ENCODE assay signal across 28 mouse cellular contexts in the genomic region with DNA sequence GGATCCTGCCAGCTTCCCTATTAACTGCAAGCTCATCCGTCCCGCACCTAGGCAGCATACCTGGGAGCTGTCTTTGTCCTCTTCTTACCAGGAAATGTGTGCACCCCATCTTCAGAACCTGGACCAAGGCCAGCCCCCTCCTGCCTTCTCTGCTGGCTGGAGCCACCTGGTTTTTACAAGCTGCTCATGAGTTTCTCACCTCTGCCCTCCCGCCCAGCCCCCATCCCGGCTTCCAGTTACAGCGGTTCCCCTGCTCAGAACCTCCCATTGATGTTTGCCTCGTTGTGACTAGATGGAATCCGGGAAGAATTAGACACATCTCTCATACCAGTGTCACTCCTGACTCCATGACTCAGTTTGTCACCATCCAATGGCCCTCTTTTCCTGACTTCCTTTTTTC.
DNase-seq lines count a peak whose midpoint lies in the region; ATAC-seq lines count a peak whose summit lies in the region.
"Had no signal": no experiment of that assay in that cellular context is flagged by ENCODE, and none has a peak within 500 bp of the region (broad histone marks: within the 10 kb centered on the region; RNA-seq: fewer than 3 reads in every experiment).

No protein-coding gene starts in this region.

- no peak for ATAC-seq in intestine, embryonic 14.5 days (replicated peaks; ENCODE audit: low FRiP score, low TSS enrichment, low read depth)
- ATAC-seq in intestine, embryonic 16.5 days: no peak
- ATAC-seq in embryonic facial prominence, embryonic 12.5 days (ENCODE audit: insufficient number of reproducible peaks, insufficient read depth, low FRiP score, low TSS enrichment): no peak
- ATAC-seq in limb, embryonic 12.5 days (ENCODE audit: insufficient number of reproducible peaks, insufficient read depth, low FRiP score, low TSS enrichment, low read depth): no peak
- no peak for ATAC-seq in stomach, embryonic 16.5 days (ENCODE audit: insufficient read depth, low FRiP score)
- ATAC-seq: forebrain, embryonic 15.5 days; midbrain, embryonic 15.5 days; Patski had no signal

- H3K4me1 ChIP-seq in intestine, embryonic 14.5 days (replicated peaks; ENCODE audit: control insufficient read depth, insufficient read depth, low read length): peaks cover 46% of the 10 kb centered on the region
- H3K4me1 ChIP-seq in intestine, embryonic 16.5 days (ENCODE audit: control insufficient read depth, insufficient read depth, low read length): peaks cover 34% of the 10 kb centered on the region
- H3K4me1 ChIP-seq in embryonic facial prominence, embryonic 12.5 days: peaks cover 61% of the 10 kb centered on the region
- peaks cover 82% of the 10 kb centered on the region for H3K4me1 ChIP-seq in limb, embryonic 12.5 days (replicated peaks)
- peaks cover 30% of the 10 kb centered on the region for H3K4me1 ChIP-seq in stomach, embryonic 16.5 days (ENCODE audit: control insufficient read depth, insufficient read depth, low read length)
- H3K4me1 ChIP-seq: liver, embryonic 15.5 days had no signal

- 42% methylated on average over 7 of the region's 7 CpGs for WGBS in intestine, embryonic 14.5 days
- 53% methylated on average over 7 of the region's 7 CpGs for WGBS in intestine, embryonic 16.5 days
- 39% methylated on average over 7 of the region's 7 CpGs for WGBS in embryonic facial prominence, embryonic 12.5 days
- WGBS in limb, embryonic 12.5 days: 16% methylated on average over 7 of the region's 7 CpGs
- 38% methylated on average over 7 of the region's 7 CpGs for WGBS in stomach, embryonic 16.5 days

- no peaks in the 10 kb centered on the region for H3K36me3 ChIP-seq in intestine, embryonic 14.5 days (ENCODE audit: control insufficient read depth, insufficient read depth, low read length)
- H3K36me3 ChIP-seq in intestine, embryonic 16.5 days (ENCODE audit: control insufficient read depth, insufficient read depth, low read length): no peaks in the 10 kb centered on the region
- H3K36me3 ChIP-seq in embryonic facial prominence, embryonic 12.5 days: no peaks in the 10 kb centered on the region
- H3K36me3 ChIP-seq in limb, embryonic 12.5 days: no peaks in the 10 kb centered on the region
- H3K36me3 ChIP-seq in stomach, embryonic 16.5 days (ENCODE audit: control insufficient read depth, insufficient read depth, low read length): no peaks in the 10 kb centered on the region
- H3K36me3 ChIP-seq: forebrain, embryonic 10.5 days; forebrain, embryonic 15.5 days; heart, embryonic 13.5 days; liver, embryonic 15.5 days; midbrain, embryonic 10.5 days; midbrain, embryonic 15.5 days; neural tube, embryonic 15.5 days had no signal

- peak overlapping the region; percentile 77; the same call in 1 of the 2 replicates for H3K27ac ChIP-seq in intestine, embryonic 14.5 days (ENCODE audit: low read depth)
- no peak overlapping the region for H3K27ac ChIP-seq in intestine, embryonic 16.5 days (ENCODE audit: low read length)
- 0 out of 2 replicates have a peak overlapping the region, but pooled peaks have one; percentile 77 for H3K27ac ChIP-seq in embryonic facial prominence, embryonic 12.5 days
- peak overlapping the region; percentile 75 for H3K27ac ChIP-seq in limb, embryonic 12.5 days
- H3K27ac ChIP-seq in stomach, embryonic 16.5 days (ENCODE audit: low read length): peak overlapping the region; percentile 77
- H3K27ac ChIP-seq: forebrain, embryonic 10.5 days; forebrain, embryonic 15.5 days; hindbrain, embryonic 14.5 days; liver, embryonic 15.5 days; midbrain, embryonic 10.5 days; midbrain, embryonic 15.5 days; neural tube, embryonic 15.5 days had no signal

- H3K4me3 ChIP-seq in intestine, embryonic 14.5 days (ENCODE audit: low read depth, low read length): no peak overlapping the region
- no peak overlapping the region for H3K4me3 ChIP-seq in intestine, embryonic 16.5 days (ENCODE audit: low read length)
- H3K4me3 ChIP-seq in embryonic facial prominence, embryonic 12.5 days: no peak overlapping the region
- H3K4me3 ChIP-seq in limb, embryonic 12.5 days (replicated peaks): no peak overlapping the region
- H3K4me3 ChIP-seq in stomach, embryonic 16.5 days (replicated peaks; ENCODE audit: low read length): no peak overlapping the region
- H3K4me3 ChIP-seq: forebrain, embryonic 10.5 days; forebrain, embryonic 15.5 days; gastrocnemius, adult 2 months; heart, embryonic 13.5 days; liver, embryonic 15.5 days; midbrain, embryonic 10.5 days; midbrain, embryonic 15.5 days; neural tube, embryonic 15.5 days had no signal

- H3K4me2 ChIP-seq in intestine, embryonic 14.5 days (ENCODE audit: low read length): no peak overlapping the region
- H3K4me2 ChIP-seq in intestine, embryonic 16.5 days (ENCODE audit: low read depth, low read length): no peak overlapping the region
- H3K4me2 ChIP-seq in embryonic facial prominence, embryonic 12.5 days (replicated peaks): no peak overlapping the region
- H3K4me2 ChIP-seq in limb, embryonic 12.5 days: peak overlapping the region; percentile 0; the same call in 1 of the 2 replicates
- no peak overlapping the region for H3K4me2 ChIP-seq in stomach, embryonic 16.5 days (ENCODE audit: low read depth, low read length)
- H3K4me2 ChIP-seq: forebrain, embryonic 15.5 days; heart, embryonic 13.5 days; hindbrain, embryonic 14.5 days; liver, embryonic 15.5 days; lung, embryonic 14.5 days; midbrain, embryonic 15.5 days; neural tube, embryonic 15.5 days had no signal

- H3K27me3 ChIP-seq in intestine, embryonic 14.5 days (replicated peaks; ENCODE audit: control insufficient read depth, insufficient read depth, low read length): no peaks in the 10 kb centered on the region
- H3K27me3 ChIP-seq in intestine, embryonic 16.5 days (replicated peaks; ENCODE audit: control insufficient read depth, insufficient read depth, low read length): no peaks in the 10 kb centered on the region
- no peaks in the 10 kb centered on the region for H3K27me3 ChIP-seq in embryonic facial prominence, embryonic 12.5 days
- H3K27me3 ChIP-seq in limb, embryonic 12.5 days: no peaks in the 10 kb centered on the region
- no peaks in the 10 kb centered on the region for H3K27me3 ChIP-seq in stomach, embryonic 16.5 days (ENCODE audit: control insufficient read depth, insufficient read depth, low read length)
- H3K27me3 ChIP-seq: forebrain, embryonic 15.5 days; heart, embryonic 13.5 days; liver, embryonic 15.5 days; neural tube, embryonic 15.5 days; Patski had no signal

- no peak overlapping the region for H3K9ac ChIP-seq in intestine, embryonic 14.5 days (ENCODE audit: low read length)
- no peak overlapping the region for H3K9ac ChIP-seq in intestine, embryonic 16.5 days (ENCODE audit: low read depth, low read length)
- no peak overlapping the region for H3K9ac ChIP-seq in embryonic facial prominence, embryonic 12.5 days
- no peak overlapping the region for H3K9ac ChIP-seq in limb, embryonic 12.5 days (replicated peaks)
- no peak overlapping the region for H3K9ac ChIP-seq in stomach, embryonic 16.5 days (ENCODE audit: low read length)
- H3K9ac ChIP-seq: forebrain, embryonic 15.5 days; heart, embryonic 13.5 days; hindbrain, embryonic 14.5 days; liver, embryonic 15.5 days; lung, embryonic 14.5 days; midbrain, embryonic 15.5 days; neural tube, embryonic 15.5 days had no signal

- DNase-seq in intestine, embryonic 14.5 days (ENCODE audit: low spot score): no peak
- DNase-seq in heart, postnatal 4 days: no peak
- no peak for DNase-seq in gastrocnemius, adult 8-10 months (ENCODE audit: low spot score in 2 of 2)
- DNase-seq: adrenal gland, postnatal 14 days; cerebellum, adult 11 months; cerebellum, adult 9-11 months; gastrocnemius, adult 2 months; heart, postnatal 10 days; kidney, adult 11 months; kidney, postnatal 25 days; lung, embryonic 14.5 days; lung, postnatal 14 days; retina, postnatal 1 day; right cerebral cortex, postnatal 14 days; thymus, postnatal 4 days had no signal

- no peaks in the 10 kb centered on the region; the same call in 1 of the 2 replicates for H3K9me3 ChIP-seq in intestine, embryonic 14.5 days (ENCODE audit: control insufficient read depth, low read length)
- no peaks in the 10 kb centered on the region for H3K9me3 ChIP-seq in intestine, embryonic 16.5 days (ENCODE audit: control insufficient read depth, low read length)
- H3K9me3 ChIP-seq in embryonic facial prominence, embryonic 12.5 days: no peaks in the 10 kb centered on the region
- H3K9me3 ChIP-seq in limb, embryonic 12.5 days: 0 out of 2 replicates have a peak, but pooled peaks cover 3% of the 10 kb centered on the region
- no peaks in the 10 kb centered on the region for H3K9me3 ChIP-seq in stomach, embryonic 16.5 days (replicated peaks; ENCODE audit: control insufficient read depth, low read length)
- H3K9me3 ChIP-seq: forebrain, embryonic 10.5 days; forebrain, embryonic 15.5 days; heart, embryonic 13.5 days; liver, embryonic 15.5 days; midbrain, embryonic 10.5 days; midbrain, embryonic 15.5 days; neural tube, embryonic 15.5 days had no signal
